Mouse (Mus musculus): ENCODE data around the gene Them7. TPM values are rescaled to one million over a fixed set of nuclear protein-coding genes. Genes with fewer than 3 reads are reported as not detected.

Gene Them7
- polyA plus RNA-seq (2015; fragmentation: Nextera tagmentation; extraction: Ambion mirVana), result not detected in 2 replicates

DNA sequence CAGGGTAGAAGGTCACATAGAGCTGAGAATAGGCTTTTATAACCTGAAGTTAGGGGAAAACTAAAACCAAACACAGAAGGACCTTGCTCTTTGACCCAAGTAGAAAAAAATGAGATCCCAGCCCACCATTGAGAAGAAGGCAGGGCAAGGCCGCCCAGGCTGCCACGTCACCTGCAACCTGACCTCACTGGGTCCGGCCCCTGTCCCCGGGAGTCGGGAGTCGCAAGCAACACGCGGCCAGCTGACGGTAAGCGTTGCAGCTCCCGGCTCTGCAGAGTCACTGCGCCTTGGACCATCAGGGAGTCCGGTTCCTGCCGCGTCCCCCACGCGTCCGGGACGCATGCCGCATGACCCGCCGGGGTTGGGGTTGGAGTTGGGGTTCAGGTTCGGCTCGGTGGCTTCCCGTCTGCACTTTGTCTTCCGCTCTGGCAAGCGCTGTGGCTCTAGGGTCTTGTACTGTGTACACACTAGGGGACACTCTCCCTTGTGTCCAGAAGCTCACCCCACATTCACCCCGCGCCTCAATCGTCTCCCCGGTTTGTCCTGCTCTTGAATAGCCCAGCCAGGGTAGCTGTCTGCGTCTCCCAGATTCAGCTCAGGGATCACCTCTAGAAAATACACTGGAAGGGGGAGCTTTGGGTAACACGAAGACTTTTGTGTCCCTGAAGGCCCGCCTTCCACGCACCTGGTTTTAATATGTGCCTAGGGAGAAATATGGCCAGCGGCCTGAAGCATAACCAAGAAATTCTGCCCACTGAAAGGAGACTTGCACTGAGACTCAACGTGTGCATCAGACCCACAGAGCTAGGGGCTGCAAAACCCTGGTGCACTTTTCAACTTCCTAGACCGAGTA, at the start of gene Them7:
TSS of gene Them7 (plus strand) at position 187 of the 853 bp plus-strand sequence.
- H3K4me1 ChIP-seq (replicated peaks; ENCODE audit: control insufficient read depth, insufficient read depth, low read length), result peaks cover 7% of the 10 kb centered on the region
- WGBS, result 2% methylated on average over 38 of the region's 38 CpGs
- H3K36me3 ChIP-seq (ENCODE audit: control insufficient read depth, insufficient read depth), result no peaks in the 10 kb centered on the region
- no peaks in the 10 kb centered on the region for H3K9me3 ChIP-seq (ENCODE audit: control insufficient read depth, low read length)
- ATAC-seq, result no peak
- H3K4me2 ChIP-seq (ENCODE audit: low read length), result peak within 1 kb of the TSS; percentile 49
- peaks cover 7% of the 10 kb centered on the region; the same call in 1 of the 2 replicates for H3K27me3 ChIP-seq (replicated peaks; ENCODE audit: control insufficient read depth, insufficient read depth, low read length)
- H3K9ac ChIP-seq (replicated peaks; ENCODE audit: low read depth, low read length), result no peak within 1 kb of the TSS
- H3K4me3 ChIP-seq (replicated peaks; ENCODE audit: low read length), result peak within 1 kb of the TSS; percentile 31
- no peak within 1 kb of the TSS for H3K27ac ChIP-seq (ENCODE audit: low read length)

DNA sequence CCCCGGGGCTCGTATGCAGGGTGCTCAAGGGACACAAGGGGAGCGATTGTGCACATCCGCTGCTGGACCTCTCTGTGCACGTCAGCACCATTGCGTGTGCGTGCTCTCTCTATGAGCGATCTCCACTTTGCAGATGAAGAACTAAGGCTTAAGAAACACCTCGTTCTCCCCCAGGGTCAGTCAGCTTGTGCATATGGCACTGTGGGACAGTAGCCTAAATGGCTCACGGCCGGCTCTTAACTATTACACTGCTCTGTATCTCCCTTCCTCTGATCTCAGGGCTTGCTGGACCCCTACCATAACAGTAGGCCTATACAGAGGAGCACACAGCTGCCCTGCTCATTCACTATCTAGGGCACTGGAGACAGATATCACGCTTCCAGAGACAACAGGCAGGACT, 45.2 kb upstream of the Them7 start:
- ATAC-seq, result no peak
- Histone ChIP-seq H3K4me2 (ENCODE audit: low read length) (no peak overlapping the region), H3K4me1 (replicated peaks; ENCODE audit: control insufficient read depth, insufficient read depth, low read length) (no peaks in the 10 kb centered on the region), H3K27me3 (replicated peaks; ENCODE audit: control insufficient read depth, insufficient read depth, low read length) (no peaks in the 10 kb centered on the region), H3K4me3 (replicated peaks; ENCODE audit: low read length) (no peak overlapping the region), H3K9me3 (ENCODE audit: control insufficient read depth, low read length) (no peaks in the 10 kb centered on the region), H3K36me3 (ENCODE audit: control insufficient read depth, insufficient read depth) (no peaks in the 10 kb centered on the region), H3K9ac (replicated peaks; ENCODE audit: low read depth, low read length) (no peak overlapping the region), H3K27ac (ENCODE audit: low read length) (no peak overlapping the region)
- 90% methylated on average over 12 of the region's 12 CpGs for WGBS

- Histone ChIP-seq H3K27me3 (replicated peaks; ENCODE audit: control insufficient read depth, insufficient read depth, low read length) (no peaks in the 10 kb centered on the region), H3K27ac (ENCODE audit: low read length) (no peak overlapping the region), H3K36me3 (ENCODE audit: control insufficient read depth, insufficient read depth) (no peaks in the 10 kb centered on the region), H3K9ac (replicated peaks; ENCODE audit: low read depth, low read length) (no peak overlapping the region), H3K4me2 (ENCODE audit: low read length) (no peak overlapping the region), H3K4me3 (replicated peaks; ENCODE audit: low read length) (no peak overlapping the region), H3K9me3 (ENCODE audit: control insufficient read depth, low read length) (no peaks in the 10 kb centered on the region), H3K4me1 (replicated peaks; ENCODE audit: control insufficient read depth, insufficient read depth, low read length) (no peaks in the 10 kb centered on the region)
- no peak for ATAC-seq
- WGBS, result 30% methylated on average over 6 of the region's 6 CpGs
Measured at GRCm38 (mm10) chr2:105182501-105182900, 41.6 kb upstream of the Them7 start.

- Histone ChIP-seq H3K9ac (replicated peaks; ENCODE audit: low read depth, low read length) (no peak overlapping the region), H3K4me2 (ENCODE audit: low read length) (no peak overlapping the region), H3K27me3 (replicated peaks; ENCODE audit: control insufficient read depth, insufficient read depth, low read length) (no peaks in the 10 kb centered on the region), H3K36me3 (ENCODE audit: control insufficient read depth, insufficient read depth) (no peaks in the 10 kb centered on the region), H3K27ac (ENCODE audit: low read length) (no peak overlapping the region), H3K9me3 (ENCODE audit: control insufficient read depth, low read length) (no peaks in the 10 kb centered on the region), H3K4me1 (replicated peaks; ENCODE audit: control insufficient read depth, insufficient read depth, low read length) (no peaks in the 10 kb centered on the region), H3K4me3 (replicated peaks; ENCODE audit: low read length) (no peak overlapping the region)
- 91% methylated on average over 3 of the region's 3 CpGs for WGBS
- no peak for ATAC-seq
Measured at GRCm38 (mm10) chr2:105185140-105185539, 39.0 kb upstream of the Them7 start.

GRCm38 (mm10) chr2:105185768-105186529, 38.2 kb upstream of the Them7 start:
- no peaks in the 10 kb centered on the region for H3K36me3 ChIP-seq (ENCODE audit: control insufficient read depth, insufficient read depth)
- H3K9ac ChIP-seq (replicated peaks; ENCODE audit: low read depth, low read length), result no peak overlapping the region
- H3K27ac ChIP-seq (ENCODE audit: low read length), result no peak overlapping the region
- no peaks in the 10 kb centered on the region for H3K27me3 ChIP-seq (replicated peaks; ENCODE audit: control insufficient read depth, insufficient read depth, low read length)
- no peak overlapping the region for H3K4me2 ChIP-seq (ENCODE audit: low read length)
- no peaks in the 10 kb centered on the region for H3K9me3 ChIP-seq (ENCODE audit: control insufficient read depth, low read length)
- 69% methylated on average over 13 of the region's 13 CpGs for WGBS
- no peak for ATAC-seq
- H3K4me1 ChIP-seq (replicated peaks; ENCODE audit: control insufficient read depth, insufficient read depth, low read length), result no peaks in the 10 kb centered on the region
- no peak overlapping the region for H3K4me3 ChIP-seq (replicated peaks; ENCODE audit: low read length)

- Histone ChIP-seq H3K4me1 (replicated peaks; ENCODE audit: control insufficient read depth, insufficient read depth, low read length) (no peaks in the 10 kb centered on the region), H3K27me3 (replicated peaks; ENCODE audit: control insufficient read depth, insufficient read depth, low read length) (no peaks in the 10 kb centered on the region), H3K9me3 (ENCODE audit: control insufficient read depth, low read length) (no peaks in the 10 kb centered on the region), H3K4me3 (replicated peaks; ENCODE audit: low read length) (no peak overlapping the region), H3K4me2 (ENCODE audit: low read length) (no peak overlapping the region), H3K36me3 (ENCODE audit: control insufficient read depth, insufficient read depth) (no peaks in the 10 kb centered on the region), H3K9ac (replicated peaks; ENCODE audit: low read depth, low read length) (no peak overlapping the region), H3K27ac (ENCODE audit: low read length) (no peak overlapping the region)
- 81% methylated on average over 5 of the region's 5 CpGs for WGBS
- ATAC-seq, result no peak
Measured at GRCm38 (mm10) chr2:105186591-105186990, 37.5 kb upstream of the Them7 start.

GRCm38 (mm10) chr2:105188182-105188581, 35.9 kb upstream of the Them7 start:
- Histone ChIP-seq H3K9me3 (ENCODE audit: control insufficient read depth, low read length) (no peaks in the 10 kb centered on the region), H3K27me3 (replicated peaks; ENCODE audit: control insufficient read depth, insufficient read depth, low read length) (no peaks in the 10 kb centered on the region), H3K4me2 (ENCODE audit: low read length) (no peak overlapping the region), H3K4me3 (replicated peaks; ENCODE audit: low read length) (no peak overlapping the region), H3K36me3 (ENCODE audit: control insufficient read depth, insufficient read depth) (no peaks in the 10 kb centered on the region), H3K27ac (ENCODE audit: low read length) (no peak overlapping the region), H3K9ac (replicated peaks; ENCODE audit: low read depth, low read length) (no peak overlapping the region), H3K4me1 (replicated peaks; ENCODE audit: control insufficient read depth, insufficient read depth, low read length) (no peaks in the 10 kb centered on the region)
- 78% methylated on average over 10 of the region's 10 CpGs for WGBS
- no peak for ATAC-seq

GRCm38 (mm10) chr2:105189352-105189751, 34.8 kb upstream of the Them7 start:
- H3K4me1 ChIP-seq (replicated peaks; ENCODE audit: control insufficient read depth, insufficient read depth, low read length), result no peaks in the 10 kb centered on the region
- WGBS, result 27% methylated on average over 5 of the region's 5 CpGs
- no peak overlapping the region for H3K4me3 ChIP-seq (replicated peaks; ENCODE audit: low read length)
- no peaks in the 10 kb centered on the region for H3K36me3 ChIP-seq (ENCODE audit: control insufficient read depth, insufficient read depth)
- no peaks in the 10 kb centered on the region for H3K9me3 ChIP-seq (ENCODE audit: control insufficient read depth, low read length)
- no peak overlapping the region for H3K27ac ChIP-seq (ENCODE audit: low read length)
- H3K4me2 ChIP-seq (ENCODE audit: low read length), result no peak overlapping the region
- no peaks in the 10 kb centered on the region for H3K27me3 ChIP-seq (replicated peaks; ENCODE audit: control insufficient read depth, insufficient read depth, low read length)
- H3K9ac ChIP-seq (replicated peaks; ENCODE audit: low read depth, low read length), result no peak overlapping the region
- no peak for ATAC-seq

DNA sequence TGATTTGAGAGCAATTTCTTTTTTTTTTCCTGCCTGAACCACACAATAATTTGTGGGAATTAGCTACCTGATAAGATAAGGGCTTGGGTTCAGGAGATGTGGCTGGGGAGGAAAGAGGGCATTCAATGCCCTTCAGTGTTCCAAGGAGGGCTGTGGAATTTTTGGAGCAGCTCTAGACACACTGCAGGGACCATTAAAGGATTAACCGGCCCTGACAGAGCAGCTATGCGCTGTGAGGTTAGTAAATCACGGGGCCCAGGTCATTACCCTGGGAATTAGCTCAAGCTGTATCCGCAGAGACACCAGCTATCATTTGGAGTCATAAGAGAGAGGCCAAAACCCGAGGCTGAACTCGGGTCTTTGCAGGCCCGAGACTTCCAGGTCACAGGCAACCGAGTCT, 24.0 kb upstream of the Them7 start:
- H3K36me3 ChIP-seq (ENCODE audit: control insufficient read depth, insufficient read depth), result no peaks in the 10 kb centered on the region
- H3K4me1 ChIP-seq (replicated peaks; ENCODE audit: control insufficient read depth, insufficient read depth, low read length), result no peaks in the 10 kb centered on the region
- no peaks in the 10 kb centered on the region for H3K9me3 ChIP-seq (ENCODE audit: control insufficient read depth, low read length)
- H3K27ac ChIP-seq (ENCODE audit: low read length), result no peak overlapping the region
- 33% methylated on average over 8 of the region's 8 CpGs for WGBS
- H3K9ac ChIP-seq (replicated peaks; ENCODE audit: low read depth, low read length), result no peak overlapping the region
- no peaks in the 10 kb centered on the region for H3K27me3 ChIP-seq (replicated peaks; ENCODE audit: control insufficient read depth, insufficient read depth, low read length)
- no peak for ATAC-seq
- no peak overlapping the region for H3K4me3 ChIP-seq (replicated peaks; ENCODE audit: low read length)
- H3K4me2 ChIP-seq (ENCODE audit: low read length), result no peak overlapping the region
